Mouse (Mus musculus): ENCODE data around the gene Pak2. TPM values are rescaled to one million over a fixed set of nuclear protein-coding genes. Genes with fewer than 3 reads are reported as not detected.

The Pak2 gene
- total RNA-seq, 1 experiment: 26.9 TPM

- in situ Hi-C loops (cut with MboI; ENCODE audit: low sequenced_read_pairs in 2 of 2, unreplicated experiment in 2 of 2): no loop called here
- no peak for DNase-seq (ENCODE audit: low read depth, low spot score)
- Histone ChIP-seq H3K4me1 (ENCODE audit: control insufficient read depth in 2 of 2, insufficient read depth in 2 of 2, low read length in 2 of 2, poor library complexity in 1 of 2) (0 out of 4 replicates have a peak, but pooled peaks cover 0 to 5% of the 10 kb centered on the region in 2 experiments), H3K9me3 (ENCODE audit: control insufficient read depth, insufficient read depth, low read depth, low read length) (no peaks in the 10 kb centered on the region), H3K4me3 (ENCODE audit: insufficient read depth in 1 of 2, low read depth in 1 of 2, low read length in 2 of 2, poor library complexity in 1 of 2, severe bottlenecking in 1 of 2) (no peak overlapping the region), H3K36me3 (ENCODE audit: control insufficient read depth, insufficient read depth, low read length, poor library complexity, severe bottlenecking) (no peaks in the 10 kb centered on the region), H3K27ac (ENCODE audit: insufficient read depth, low read depth, low read length, poor library complexity, severe bottlenecking) (no peak overlapping the region), H3K9ac (ENCODE audit: insufficient read depth, low read depth, low read length, poor library complexity, severe bottlenecking) (no peak overlapping the region)
- TF ChIP-seq MAFK (IDR thresholded peaks at IDR 0.05; ENCODE audit: insufficient read depth, low read depth, low read length): no peak
- TF ChIP-seq ZNF384 (IDR thresholded peaks at IDR 0.05; ENCODE audit: low read depth, low read length): no peak
- TF ChIP-seq HCFC1 (IDR thresholded peaks at IDR 0.05; ENCODE audit: borderline replicate concordance, insufficient read depth, low read length): no peak
- no peak for TF ChIP-seq ZC3H11A (IDR thresholded peaks at IDR 0.05; ENCODE audit: borderline replicate concordance, low read depth, low read length)
- TF ChIP-seq CHD2 (IDR thresholded peaks at IDR 0.05; ENCODE audit: low read depth, low read length): no peak
These were observed 74.4 kb downstream of the Pak2 start for GRCm38 (mm10) chr16:32004731-32005130.

GRCm38 (mm10) chr16:32002509-32003477 is 76.3 kb downstream of the Pak2 start, which contains the start of gene Senp5:
Senp5 (minus strand) TSS chr16:32003287.
- Histone ChIP-seq H3K4me3 (ENCODE audit: insufficient read depth in 1 of 2, low read depth in 1 of 2, low read length in 2 of 2, poor library complexity in 1 of 2, severe bottlenecking in 1 of 2) (peak within 1 kb of the TSS; percentile 83 to 88), H3K4me1 (ENCODE audit: control insufficient read depth in 2 of 2, insufficient read depth in 2 of 2, low read length in 2 of 2, poor library complexity in 1 of 2) (0 out of 4 replicates have a peak, but pooled peaks cover 0 to 5% of the 10 kb centered on the region in 2 experiments), H3K9ac (ENCODE audit: insufficient read depth, low read depth, low read length, poor library complexity, severe bottlenecking) (peak within 1 kb of the TSS; percentile 90), H3K36me3 (ENCODE audit: control insufficient read depth, insufficient read depth, low read length, poor library complexity, severe bottlenecking) (no peaks in the 10 kb centered on the region), H3K27ac (ENCODE audit: insufficient read depth, low read depth, low read length, poor library complexity, severe bottlenecking) (no peak within 1 kb of the TSS), H3K9me3 (ENCODE audit: control insufficient read depth, insufficient read depth, low read depth, low read length) (no peaks in the 10 kb centered on the region)
- in situ Hi-C loops (cut with MboI; ENCODE audit: low sequenced_read_pairs in 2 of 2, unreplicated experiment in 2 of 2): no loop called here
- TF ChIP-seq CHD2 (IDR thresholded peaks at IDR 0.05; ENCODE audit: low read depth, low read length) (0 out of 2 replicates have a peak, but pooled peaks have one; percentile 10), HCFC1 (IDR thresholded peaks at IDR 0.05; ENCODE audit: borderline replicate concordance, insufficient read depth, low read length) (peak; percentile 74), ZNF384 (IDR thresholded peaks at IDR 0.05; ENCODE audit: low read depth, low read length) (no peak)
- DNase-seq (ENCODE audit: low read depth, low spot score): peak; percentile 82

- TF ChIP-seq CHD2 (IDR thresholded peaks at IDR 0.05; ENCODE audit: low read depth, low read length) (no peak), HCFC1 (IDR thresholded peaks at IDR 0.05; ENCODE audit: borderline replicate concordance, insufficient read depth, low read length) (no peak), MAFK (IDR thresholded peaks at IDR 0.05; ENCODE audit: insufficient read depth, low read depth, low read length) (no peak), ZC3H11A (IDR thresholded peaks at IDR 0.05; ENCODE audit: borderline replicate concordance, low read depth, low read length) (no peak), ZNF384 (IDR thresholded peaks at IDR 0.05; ENCODE audit: low read depth, low read length) (no peak)
- Histone ChIP-seq H3K36me3 (ENCODE audit: control insufficient read depth, insufficient read depth, low read length, poor library complexity, severe bottlenecking) (no peaks in the 10 kb centered on the region), H3K9me3 (ENCODE audit: control insufficient read depth, insufficient read depth, low read depth, low read length) (no peaks in the 10 kb centered on the region), H3K27ac (ENCODE audit: insufficient read depth, low read depth, low read length, poor library complexity, severe bottlenecking) (no peak overlapping the region), H3K4me1 (ENCODE audit: control insufficient read depth in 2 of 2, insufficient read depth in 2 of 2, low read length in 2 of 2, poor library complexity in 1 of 2) (0 out of 4 replicates have a peak, but pooled peaks cover 0 to under 1% of the 10 kb centered on the region in 2 experiments), H3K9ac (ENCODE audit: insufficient read depth, low read depth, low read length, poor library complexity, severe bottlenecking) (no peak overlapping the region), H3K4me3 (ENCODE audit: insufficient read depth in 1 of 2, low read depth in 1 of 2, low read length in 2 of 2, poor library complexity in 1 of 2, severe bottlenecking in 1 of 2) (no peak overlapping the region)
- in situ Hi-C loops (cut with MboI; ENCODE audit: low sequenced_read_pairs in 2 of 2, unreplicated experiment in 2 of 2): no loop called here
- DNase-seq (ENCODE audit: low read depth, low spot score): no peak
These were observed 82.8 kb downstream of the Pak2 start for GRCm38 (mm10) chr16:31996371-31996770.

- no peak for TF ChIP-seq ZNF384 (IDR thresholded peaks at IDR 0.05; ENCODE audit: low read depth, low read length)
- no peak for TF ChIP-seq ZC3H11A (IDR thresholded peaks at IDR 0.05; ENCODE audit: borderline replicate concordance, low read depth, low read length)
- no peak for TF ChIP-seq CHD2 (IDR thresholded peaks at IDR 0.05; ENCODE audit: low read depth, low read length)
- TF ChIP-seq MAFK (IDR thresholded peaks at IDR 0.05; ENCODE audit: insufficient read depth, low read depth, low read length): no peak
- no peak for TF ChIP-seq HCFC1 (IDR thresholded peaks at IDR 0.05; ENCODE audit: borderline replicate concordance, insufficient read depth, low read length)
- Histone ChIP-seq H3K4me1 (ENCODE audit: control insufficient read depth in 2 of 2, insufficient read depth in 2 of 2, low read length in 2 of 2, poor library complexity in 1 of 2) (no peaks in the 10 kb centered on the region), H3K36me3 (ENCODE audit: control insufficient read depth, insufficient read depth, low read length, poor library complexity, severe bottlenecking) (peaks cover 8% of the 10 kb centered on the region; the same call in 1 of the 2 replicates), H3K4me3 (ENCODE audit: insufficient read depth in 1 of 2, low read depth in 1 of 2, low read length in 2 of 2, poor library complexity in 1 of 2, severe bottlenecking in 1 of 2) (no peak overlapping the region), H3K9ac (ENCODE audit: insufficient read depth, low read depth, low read length, poor library complexity, severe bottlenecking) (no peak overlapping the region), H3K9me3 (ENCODE audit: control insufficient read depth, insufficient read depth, low read depth, low read length) (no peaks in the 10 kb centered on the region), H3K27ac (ENCODE audit: insufficient read depth, low read depth, low read length, poor library complexity, severe bottlenecking) (no peak overlapping the region)
- no peak for DNase-seq (ENCODE audit: low read depth, low spot score)
- in situ Hi-C loops (cut with MboI; ENCODE audit: low sequenced_read_pairs in 2 of 2, unreplicated experiment in 2 of 2): no loop called here
These were observed 85.2 kb downstream of the Pak2 start for GRCm38 (mm10) chr16:31993946-31994345.

Measured in ES-E14 (cell line).